Mouse (Mus musculus): ENCODE data around the gene Cdk5rap2.

DNA sequence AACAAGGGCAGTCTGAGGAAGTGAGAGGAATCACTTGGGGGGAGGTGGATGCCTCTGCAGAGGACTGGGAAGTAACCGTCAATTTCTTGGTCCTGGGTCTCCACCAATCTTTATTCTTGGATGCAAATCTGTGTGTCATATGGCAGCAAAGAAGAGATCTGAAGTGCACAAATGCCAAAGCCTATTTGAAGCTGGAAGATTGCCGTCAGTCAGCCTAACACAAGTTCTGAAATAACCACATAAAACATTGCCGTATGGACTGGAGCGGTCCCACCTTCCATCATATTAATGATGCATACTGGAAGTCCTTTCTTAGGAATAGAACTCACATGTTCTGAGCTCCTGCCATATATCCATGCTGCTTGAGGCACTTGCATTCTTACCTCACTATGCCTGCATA is 131.4 kb downstream of the Cdk5rap2 start:
- TF ChIP-seq MAFK (IDR thresholded peaks at IDR 0.05; ENCODE audit: insufficient read depth, low read depth, low read length) (no peak), ZNF384 (IDR thresholded peaks at IDR 0.05; ENCODE audit: low read depth, low read length) (no peak)
